Mouse (Mus musculus) erythroblast, adult 5-6 weeks (primary cell): ENCODE data around the gene Ptprn2. TPM values are rescaled to one million over a fixed set of nuclear protein-coding genes. Genes with fewer than 3 reads are reported as not detected.

Source experiments
- ATAC-seq: replicated peaks from 2 replicates; pipeline ENCODE4 v1.8.0; 2016; ENCODE audit warnings: moderate number of reproducible peaks, mild to moderate bottlenecking, moderate TSS enrichment, inconsistent platforms; ENCODE audit not compliant: poor library complexity, low FRiP score, severe bottlenecking
- total RNA-seq, 2 experiments: library from RNA; stranded (forward) in 1 of 2; stranded (reverse) in 1 of 2; fragments of 150-400 nt in 1 of 2; fragments of 200-764, 138-1000 nt in 1 of 2; gene quantifications; 2 replicates each; pipeline versions ENCODE4 v1.2.3 to v1.2.4; 2015 to 2017; ENCODE audit warnings: low replicate concordance in 2 of 2

Ptprn2 gene
- total RNA-seq, 2 experiments from 2014 or later: not detected

GRCm38 (mm10) chr12:116746401-116746800, 260.9 kb downstream of the Ptprn2 start:
- no peak for ATAC-seq

DNA sequence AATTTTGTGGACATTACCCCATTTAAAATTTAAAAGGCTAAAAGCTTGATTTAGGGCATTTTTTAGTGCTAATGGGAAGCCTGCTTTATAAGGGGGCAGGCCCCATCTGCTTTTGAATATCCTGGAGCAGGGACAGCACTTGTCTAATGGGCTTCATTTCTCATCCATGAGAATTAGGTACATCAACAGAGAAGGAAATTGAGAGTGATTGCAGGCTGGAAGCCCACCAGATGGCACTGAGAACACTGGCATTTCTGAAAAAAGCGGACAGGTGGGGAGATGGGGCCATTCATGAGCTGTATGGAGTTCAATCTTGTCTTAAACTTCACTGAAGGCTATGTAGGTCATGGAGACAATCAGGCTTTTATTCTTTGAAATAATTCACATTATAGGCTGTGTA, 267.3 kb downstream of the Ptprn2 start:
- ATAC-seq: no peak

DNA sequence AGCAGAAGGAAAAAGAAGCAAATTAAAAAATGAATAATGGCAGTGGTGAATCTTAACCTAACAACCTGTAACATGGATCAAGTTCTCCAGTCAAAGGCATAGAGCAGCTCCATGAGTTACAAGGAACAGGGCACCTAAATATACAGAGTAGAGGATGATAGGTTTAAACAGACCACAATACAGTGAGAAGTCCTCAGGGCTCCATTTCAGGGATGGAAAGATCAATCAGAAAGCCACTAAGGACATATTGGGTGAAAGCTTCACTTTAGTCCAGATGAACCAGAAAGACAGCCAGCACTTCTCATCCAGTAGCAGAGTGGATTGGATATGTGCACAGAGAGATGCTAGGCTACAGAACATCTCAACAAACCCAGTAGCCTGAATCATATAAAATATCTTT, 278.4 kb downstream of the Ptprn2 start:
- ATAC-seq: no peak

- ATAC-seq: no peak
Measured at GRCm38 (mm10) chr12:116770911-116771310, 285.4 kb downstream of the Ptprn2 start.

- ATAC-seq: no peak
Measured at GRCm38 (mm10) chr12:116771493-116771892, 286.0 kb downstream of the Ptprn2 start.

DNA sequence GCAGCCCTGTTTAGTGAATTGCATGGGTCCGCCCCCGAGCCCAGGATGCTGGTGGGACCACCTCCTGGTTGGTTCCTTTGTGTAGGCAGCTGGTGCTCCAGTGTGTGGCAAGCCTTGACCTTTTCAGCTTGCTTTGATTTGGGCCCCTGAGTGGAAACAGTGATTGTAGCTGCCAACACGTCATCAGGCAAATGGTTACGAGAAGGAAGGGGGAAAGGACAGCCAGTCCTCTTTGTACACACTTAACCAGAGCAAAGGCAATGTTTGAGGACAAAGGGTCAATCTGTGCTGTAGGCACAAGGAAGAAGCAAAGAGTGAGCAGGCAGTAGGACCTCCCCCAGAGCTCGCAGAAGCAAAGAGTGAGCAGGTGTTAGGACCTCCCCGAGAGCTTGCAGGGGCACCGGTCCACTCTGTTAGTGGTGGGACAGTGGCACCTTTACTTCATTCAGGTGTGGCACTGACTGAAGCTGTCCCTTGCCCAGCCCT, 286.6 kb downstream of the Ptprn2 start:
- ATAC-seq: no peak

GRCm38 (mm10) chr12:116773344-116773743, 287.8 kb downstream of the Ptprn2 start:
- ATAC-seq: no peak

DNA sequence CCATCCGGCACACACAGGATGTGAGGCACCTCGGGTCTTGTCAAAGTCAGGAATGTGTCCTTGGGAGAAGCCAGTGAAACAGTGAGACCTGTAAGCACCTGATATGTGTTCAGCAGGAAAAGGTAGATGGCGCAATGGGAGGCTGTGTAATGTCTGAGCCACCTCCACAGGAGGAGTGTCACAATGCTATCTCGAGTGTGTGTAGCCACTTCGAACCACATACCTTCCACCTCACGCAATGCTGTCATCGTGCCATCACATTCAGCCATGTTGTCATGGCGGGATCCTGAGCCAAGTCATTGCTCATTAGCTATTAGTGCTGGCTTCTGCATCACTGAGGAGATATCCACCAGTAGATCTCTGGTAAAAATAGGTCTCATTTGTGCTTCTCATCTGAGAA, 290.9 kb downstream of the Ptprn2 start:
- ATAC-seq: no peak

DNA sequence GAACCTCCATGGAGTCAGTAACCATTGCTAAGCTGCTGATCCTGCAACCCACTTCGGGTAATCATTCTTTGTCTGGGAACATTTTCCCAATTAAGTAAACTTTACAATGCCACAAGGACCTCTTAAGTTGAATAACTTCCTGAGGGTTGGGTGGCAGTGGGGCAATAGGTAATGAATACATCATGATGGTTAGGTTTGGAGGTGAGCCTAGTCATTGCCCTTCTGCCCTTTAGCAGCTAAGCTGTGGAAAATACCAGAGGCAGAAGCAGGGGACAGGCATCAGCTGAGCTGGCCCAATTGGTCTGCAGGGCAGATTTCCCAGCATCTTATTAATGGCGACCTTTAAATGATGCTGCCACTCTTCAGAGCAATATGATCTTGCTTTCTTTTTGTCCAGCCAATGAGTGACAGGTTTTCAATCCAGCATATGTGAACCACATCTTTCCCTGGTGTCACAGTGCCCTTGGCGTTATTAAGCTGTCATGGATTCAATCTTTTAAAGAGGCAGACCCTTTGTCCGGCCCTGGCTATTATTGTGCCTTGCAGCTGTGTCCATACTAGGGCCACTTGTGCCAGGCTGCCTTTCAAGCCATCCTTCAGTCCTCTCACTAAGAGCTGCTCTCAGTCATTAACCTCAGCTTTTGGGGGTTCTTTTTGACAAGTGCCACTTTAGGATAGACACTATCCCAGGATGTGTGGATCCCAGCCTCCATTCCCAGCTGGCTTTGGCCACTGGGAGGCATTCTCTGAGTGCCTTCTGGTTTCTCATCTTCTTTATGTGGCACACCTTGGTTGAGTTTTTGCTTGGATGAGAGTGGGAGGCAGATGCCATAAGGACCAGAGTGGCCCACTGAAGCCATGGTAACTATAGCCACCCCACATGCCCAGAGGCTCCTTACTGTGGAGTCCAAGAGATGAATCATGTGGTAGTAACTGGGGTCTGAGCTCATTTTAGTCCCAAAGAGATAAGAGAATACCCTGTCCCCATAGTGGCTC, 292.9 kb downstream of the Ptprn2 start:
- no peak for ATAC-seq

DNA sequence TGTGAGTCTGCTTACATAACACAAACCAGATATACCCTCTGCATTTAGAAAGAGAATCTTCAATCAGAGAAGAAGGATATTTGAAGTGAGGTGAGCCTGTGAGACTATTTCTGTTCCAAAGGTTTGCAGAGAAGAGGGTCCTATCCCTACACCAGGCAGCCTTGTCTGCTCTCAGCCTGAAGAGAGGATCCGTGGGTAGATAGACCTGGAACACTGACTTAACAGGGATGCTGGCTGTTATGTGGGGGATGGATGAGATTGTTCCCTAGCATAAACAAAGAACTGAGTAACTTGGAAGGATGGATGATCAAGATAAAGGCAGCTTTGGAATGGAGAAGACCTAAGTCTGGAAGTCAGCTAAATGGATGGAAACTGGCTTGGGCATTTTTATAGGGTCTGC, 294.9 kb downstream of the Ptprn2 start:
- ATAC-seq: no peak

DNA sequence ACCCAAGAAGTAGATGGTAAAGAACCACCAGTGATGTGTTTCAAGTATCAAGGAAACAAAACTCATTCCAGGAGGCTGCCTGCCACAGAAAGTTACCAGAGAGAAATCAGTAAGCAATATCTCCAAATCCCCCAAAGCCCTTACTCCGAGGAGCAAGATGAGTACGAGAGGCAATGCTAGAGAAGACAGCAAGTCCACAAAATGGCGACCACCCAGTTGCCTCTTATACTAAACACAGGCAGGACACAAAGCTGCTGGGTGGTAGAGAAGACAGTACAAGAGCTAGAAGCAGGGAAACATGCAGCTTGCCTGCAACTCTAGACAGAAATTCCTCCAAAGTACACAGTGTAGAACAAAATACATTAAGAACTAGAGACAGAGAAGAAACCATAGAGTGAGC, 300.2 kb downstream of the Ptprn2 start:
- ATAC-seq: no peak

DNA sequence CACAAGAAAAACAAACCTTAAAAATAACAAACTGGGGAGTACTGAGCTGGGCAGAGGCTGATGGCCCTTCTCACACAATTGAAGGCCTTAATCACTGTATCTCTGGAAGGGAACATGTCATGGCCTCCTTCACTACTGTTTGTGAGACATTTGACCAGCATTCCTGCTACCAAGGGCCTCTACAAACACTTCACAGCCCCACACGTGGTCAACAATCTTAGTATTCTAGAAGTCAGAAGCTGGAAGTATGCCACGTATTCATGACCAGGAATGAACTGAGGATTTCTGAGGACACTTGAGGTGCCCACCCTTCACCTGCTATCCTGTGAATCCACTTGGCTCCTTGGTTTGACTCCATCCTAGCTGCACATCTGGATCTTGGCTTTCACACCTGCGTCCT, 302.8 kb downstream of the Ptprn2 start:
- ATAC-seq: no peak

DNA sequence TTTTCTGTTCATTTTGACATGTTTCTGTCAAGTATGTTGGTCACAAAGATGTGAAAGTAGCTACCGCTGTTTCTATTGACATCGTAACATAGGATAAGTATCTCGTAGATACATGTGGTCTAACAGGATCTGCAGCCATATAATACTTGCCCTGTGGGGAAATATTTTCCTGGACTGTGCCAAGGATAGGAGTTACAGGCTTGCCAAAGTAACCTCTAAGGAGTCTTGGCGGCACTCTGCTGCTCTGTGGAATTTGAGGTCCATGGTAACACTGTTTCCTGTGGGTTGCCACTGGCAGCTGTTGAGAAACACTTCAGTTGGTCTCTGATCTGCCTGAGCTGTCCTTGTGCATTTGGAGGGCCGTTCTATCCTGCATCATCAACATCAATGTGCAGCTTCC, 317.8 kb downstream of the Ptprn2 start:
- no peak for ATAC-seq

GRCm38 (mm10) chr12:116804712-116805111, 319.2 kb downstream of the Ptprn2 start:
- ATAC-seq: no peak

DNA sequence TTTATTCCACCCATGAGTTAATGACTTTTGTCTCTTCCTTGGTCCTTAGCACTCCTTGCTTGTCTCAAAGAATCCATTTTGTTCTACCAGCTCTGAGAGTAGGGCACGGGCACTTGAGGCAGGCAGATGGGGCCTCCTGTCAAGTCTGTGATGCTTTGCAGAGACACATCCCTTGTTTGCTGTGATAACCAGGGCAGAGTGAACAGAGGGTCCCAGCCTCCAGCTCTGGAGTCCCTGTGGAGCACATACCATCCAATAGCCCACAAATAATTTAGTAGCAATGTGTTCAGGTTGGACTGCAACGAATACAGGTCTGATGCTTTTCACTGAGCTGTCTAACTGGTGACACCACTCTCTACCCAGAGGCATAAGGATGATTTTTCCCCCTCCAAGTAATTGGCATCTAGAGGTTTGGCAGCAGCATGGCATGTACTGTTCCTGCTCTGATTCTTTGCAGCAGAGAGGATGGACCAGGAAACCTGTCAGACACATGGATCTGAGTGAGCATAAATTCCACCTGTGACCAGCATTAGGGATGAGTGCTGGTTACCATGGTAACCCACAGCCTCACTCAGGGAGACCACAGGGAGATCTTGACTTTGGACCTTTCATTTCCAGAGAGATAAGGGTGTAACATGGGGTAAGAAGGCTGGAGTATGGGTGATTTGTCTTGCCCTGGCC, 319.7 kb downstream of the Ptprn2 start:
- no peak for ATAC-seq

- ATAC-seq: no peak
Measured at GRCm38 (mm10) chr12:116806089-116806488, 320.6 kb downstream of the Ptprn2 start.

DNA sequence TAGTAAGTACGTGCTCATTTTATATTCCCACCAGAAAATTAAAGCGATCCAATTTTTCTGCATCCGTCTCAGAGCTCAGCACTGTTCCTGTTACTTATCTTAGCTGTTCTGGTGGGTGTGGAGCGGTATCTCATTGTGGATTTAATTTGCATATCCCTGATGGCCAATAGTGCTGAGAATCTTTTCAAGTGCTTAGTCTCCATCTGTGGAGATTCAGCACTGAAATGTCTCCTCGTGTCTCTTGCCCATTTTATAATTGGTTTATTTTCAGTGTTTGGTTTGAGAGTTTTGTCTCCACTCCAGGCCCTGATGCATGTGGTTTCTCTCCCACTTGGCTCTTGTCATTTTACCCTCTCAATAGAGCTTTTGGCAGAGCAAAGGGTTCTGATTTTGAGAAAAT, 327.5 kb downstream of the Ptprn2 start:
- ATAC-seq: no peak

- ATAC-seq: no peak
Measured at GRCm38 (mm10) chr12:116819836-116820235, 334.3 kb downstream of the Ptprn2 start.

- no peak for ATAC-seq
Measured at GRCm38 (mm10) chr12:116823341-116823740, 337.8 kb downstream of the Ptprn2 start.

- no peak for ATAC-seq
Measured at GRCm38 (mm10) chr12:116827748-116828147, 342.2 kb downstream of the Ptprn2 start.

GRCm38 (mm10) chr12:116838611-116839192, 353.2 kb downstream of the Ptprn2 start:
- ATAC-seq: no peak
